Mouse (Mus musculus) heart, embryonic 10.5 days (tissue): ENCODE measurements at regions not wholly inside any gene's neighbourhood (a gene's known extent, or its start where the extent isn't known, plus 50 kb on each side); places are given as distances from the start of the nearest gene placed in this dataset.

ENCODE experiments used
- DNase-seq: peaks from one replicate; pipeline ENCODE4 v3.0.0-alpha.2; 2017; ENCODE audit warnings: low spot score
- H3K27ac ChIP-seq: fragments of 300-500 bp; sonication (generic); 2 replicates; pipeline ENCODE4 v1.5.1; 2016; ENCODE audit warnings: mild to moderate bottlenecking
- H3K27me3 ChIP-seq: fragments of 300-500 bp; sonication (generic); 2 replicates; pipeline ENCODE4 v1.6.1; 2016; ENCODE audit warnings: mild to moderate bottlenecking; ENCODE audit not compliant: poor library complexity, insufficient read depth, severe bottlenecking
- H3K36me3 ChIP-seq: fragments of 300-500 bp; sonication (generic); 2 replicates; pipeline ENCODE4 v1.6.1; 2016; ENCODE audit warnings: mild to moderate bottlenecking, moderate library complexity
- H3K4me1 ChIP-seq: fragments of 300-500 bp; sonication (generic); 2 replicates; pipeline ENCODE4 v1.6.1; 2016; ENCODE audit warnings: mild to moderate bottlenecking
- H3K4me3 ChIP-seq: fragments of 300-500 bp; sonication (generic); 2 replicates; pipeline ENCODE4 v1.5.1; 2016; ENCODE audit warnings: mild to moderate bottlenecking, moderate library complexity
- H3K9me3 ChIP-seq: fragments of 300-500 bp; sonication (generic); 2 replicates; pipeline ENCODE4 v1.6.1; 2016; ENCODE audit warnings: mild to moderate bottlenecking, moderate library complexity
- WGBS: fragments of 180-500 bp; shearing (Covaris S2); methylation state at CpG from one replicate; pipeline ENCODE4 v1.1.7; 2016; 5-methylcytosine and 5-hydroxymethylcytosine counted together

- Histone ChIP-seq H3K9me3 (no peaks in the 10 kb centered on the region), H3K4me1 (peaks cover 4% of the 10 kb centered on the region; the same call in 1 of the 2 replicates), H3K4me3 (no peak overlapping the region), H3K27me3 (no peaks in the 10 kb centered on the region), H3K36me3 (no peaks in the 10 kb centered on the region), H3K27ac (no peak overlapping the region)
- 74% methylated on average over 4 of the region's 4 CpGs for WGBS
- DNase-seq, result no peak
Measured at GRCm38 (mm10) chr1:137374641-137375040, 414.4 kb upstream of the Nr5a2 start.

GRCm38 (mm10) chr1:137373509-137374420 is 413.5 kb upstream of the Nr5a2 start:
- Histone ChIP-seq H3K4me3 (no peak overlapping the region), H3K27ac (no peak overlapping the region), H3K9me3 (no peaks in the 10 kb centered on the region), H3K27me3 (no peaks in the 10 kb centered on the region), H3K4me1 (peaks cover 4% of the 10 kb centered on the region; the same call in 1 of the 2 replicates), H3K36me3 (no peaks in the 10 kb centered on the region)
- WGBS, result 69% methylated on average over 15 of the region's 15 CpGs
- DNase-seq, result no peak

GRCm38 (mm10) chr1:137372236-137372635 is 412.0 kb upstream of the Nr5a2 start:
- Histone ChIP-seq H3K36me3 (no peaks in the 10 kb centered on the region), H3K27me3 (no peaks in the 10 kb centered on the region), H3K4me1 (peaks cover 4% of the 10 kb centered on the region; the same call in 1 of the 2 replicates), H3K9me3 (no peaks in the 10 kb centered on the region), H3K4me3 (no peak overlapping the region), H3K27ac (no peak overlapping the region)
- DNase-seq, result no peak
- WGBS, result 90% methylated on average over 3 of the region's 3 CpGs

- H3K4me1 ChIP-seq, result no peaks in the 10 kb centered on the region
- no peak for DNase-seq
- H3K27ac ChIP-seq, result no peak overlapping the region
- H3K4me3 ChIP-seq, result no peak overlapping the region
- H3K9me3 ChIP-seq, result no peaks in the 10 kb centered on the region
- no peaks in the 10 kb centered on the region for H3K27me3 ChIP-seq
- H3K36me3 ChIP-seq, result no peaks in the 10 kb centered on the region
Measured at GRCm38 (mm10) chr1:137364396-137364795, 404.1 kb upstream of the Nr5a2 start.

- DNase-seq, result no peak
- WGBS, result 95% methylated on average over 2 of the region's 2 CpGs
- H3K27ac ChIP-seq, result no peak overlapping the region
- no peaks in the 10 kb centered on the region for H3K36me3 ChIP-seq
- no peaks in the 10 kb centered on the region for H3K9me3 ChIP-seq
- no peak overlapping the region for H3K4me3 ChIP-seq
- H3K4me1 ChIP-seq, result no peaks in the 10 kb centered on the region
- H3K27me3 ChIP-seq, result no peaks in the 10 kb centered on the region
Measured at GRCm38 (mm10) chr1:137363969-137364368, 403.7 kb upstream of the Nr5a2 start.

- no peaks in the 10 kb centered on the region for H3K27me3 ChIP-seq
- no peak overlapping the region for H3K27ac ChIP-seq
- WGBS, result 68% methylated on average over 1 of the region's 1 CpGs
- H3K9me3 ChIP-seq, result no peaks in the 10 kb centered on the region
- no peak for DNase-seq
- H3K36me3 ChIP-seq, result no peaks in the 10 kb centered on the region
- no peaks in the 10 kb centered on the region for H3K4me1 ChIP-seq
- no peak overlapping the region for H3K4me3 ChIP-seq
Measured at GRCm38 (mm10) chr1:137363561-137363960, 403.3 kb upstream of the Nr5a2 start.

- no peak for DNase-seq
- no peaks in the 10 kb centered on the region for H3K4me1 ChIP-seq
- 86% methylated on average over 16 of the region's 16 CpGs for WGBS
- H3K36me3 ChIP-seq, result no peaks in the 10 kb centered on the region
- H3K9me3 ChIP-seq, result no peaks in the 10 kb centered on the region
- H3K4me3 ChIP-seq, result no peak overlapping the region
- no peak overlapping the region for H3K27ac ChIP-seq
- H3K27me3 ChIP-seq, result no peaks in the 10 kb centered on the region
Measured at GRCm38 (mm10) chr1:137360688-137361570, 400.7 kb upstream of the Nr5a2 start.

- no peak overlapping the region for H3K27ac ChIP-seq
- H3K9me3 ChIP-seq, result no peaks in the 10 kb centered on the region
- H3K27me3 ChIP-seq, result no peaks in the 10 kb centered on the region
- 77% methylated on average over 4 of the region's 4 CpGs for WGBS
- H3K4me3 ChIP-seq, result no peak overlapping the region
- no peaks in the 10 kb centered on the region for H3K4me1 ChIP-seq
- DNase-seq, result no peak
- H3K36me3 ChIP-seq, result no peaks in the 10 kb centered on the region
Measured at GRCm38 (mm10) chr1:137355941-137356512, 395.8 kb upstream of the Nr5a2 start.

- Histone ChIP-seq H3K4me3 (no peak overlapping the region), H3K27ac (no peak overlapping the region), H3K36me3 (no peaks in the 10 kb centered on the region), H3K27me3 (no peaks in the 10 kb centered on the region), H3K4me1 (no peaks in the 10 kb centered on the region), H3K9me3 (no peaks in the 10 kb centered on the region)
- no peak for DNase-seq
- WGBS, result 84% methylated on average over 5 of the region's 5 CpGs
Measured at GRCm38 (mm10) chr1:137352390-137353027, 392.3 kb upstream of the Nr5a2 start.

- H3K4me3 ChIP-seq, result no peak overlapping the region
- no peak overlapping the region for H3K27ac ChIP-seq
- no peaks in the 10 kb centered on the region for H3K9me3 ChIP-seq
- WGBS, result 68% methylated on average over 2 of the region's 2 CpGs
- no peak for DNase-seq
- H3K4me1 ChIP-seq, result no peaks in the 10 kb centered on the region
- H3K27me3 ChIP-seq, result no peaks in the 10 kb centered on the region
- H3K36me3 ChIP-seq, result no peaks in the 10 kb centered on the region
Measured at GRCm38 (mm10) chr1:137334137-137334536, 373.9 kb upstream of the Nr5a2 start.

GRCm38 (mm10) chr1:137332108-137332769 is 372.0 kb upstream of the Nr5a2 start:
- no peak for DNase-seq
- Histone ChIP-seq H3K4me3 (no peak overlapping the region), H3K9me3 (no peaks in the 10 kb centered on the region), H3K4me1 (no peaks in the 10 kb centered on the region), H3K36me3 (no peaks in the 10 kb centered on the region), H3K27ac (no peak overlapping the region), H3K27me3 (no peaks in the 10 kb centered on the region)
- WGBS, result 77% methylated on average over 8 of the region's 8 CpGs

- WGBS, result 70% methylated on average over 5 of the region's 5 CpGs
- Histone ChIP-seq H3K4me1 (no peaks in the 10 kb centered on the region), H3K27me3 (no peaks in the 10 kb centered on the region), H3K36me3 (no peaks in the 10 kb centered on the region), H3K4me3 (no peak overlapping the region), H3K9me3 (no peaks in the 10 kb centered on the region), H3K27ac (no peak overlapping the region)
- no peak for DNase-seq
Measured at GRCm38 (mm10) chr1:137331746-137332107, 371.5 kb upstream of the Nr5a2 start.
